Mouse (Mus musculus) G1E (cell line): ENCODE measurements around the gene Camkv. TPM values are rescaled to one million over a fixed set of nuclear protein-coding genes. Genes with fewer than 3 reads are reported as not detected.

Experiments
- ATAC-seq: 2 replicates; pipeline ENCODE4 v1.8.0; 2016; ENCODE audit warnings: mild to moderate bottlenecking; ENCODE audit not compliant: insufficient number of reproducible peaks, poor library complexity, low FRiP score, severe bottlenecking; ENCODE audit errors: extremely low read depth
- DNase-seq: peaks from one replicate; pipeline ENCODE4 v3.0.0; 2012; ENCODE audit warnings: low spot score
- H3K27me3 ChIP-seq: 2 replicates; pipeline ENCODE4 v1.6.1; 2012; ENCODE audit warnings: mild to moderate bottlenecking, low read length, inconsistent platforms; ENCODE audit not compliant: insufficient read depth
- H3K36me3 ChIP-seq: replicated peaks from 2 replicates; pipeline ENCODE3; 2012; ENCODE audit warnings: mild to moderate bottlenecking, inconsistent platforms
- H3K4me1 ChIP-seq: 2 replicates; pipeline ENCODE4 v1.6.1; 2012; ENCODE audit warnings: low read depth, low read length, inconsistent platforms, mixed read lengths; ENCODE audit not compliant: insufficient read depth
- H3K4me3 ChIP-seq: 2 replicates; pipeline ENCODE4 v1.5.1; 2012; ENCODE audit warnings: low read depth, mild to moderate bottlenecking, inconsistent platforms, low read length, moderate library complexity, mixed read lengths
- H3K9me3 ChIP-seq: replicated peaks from 2 replicates; pipeline ENCODE4 v1.6.1; 2012; ENCODE audit warnings: inconsistent platforms
- CTCF ChIP-seq: IDR thresholded peaks from 2 replicates; pipeline ENCODE4 v1.5.1; 2012; ENCODE audit warnings: low read depth, low read length, inconsistent platforms, mixed read lengths
- GATA1 ChIP-seq: IDR thresholded peaks from 2 replicates; pipeline ENCODE4 v1.6.1; 2012; ENCODE audit warnings: borderline replicate concordance, low read length, inconsistent platforms, mixed read lengths
- GATA2 ChIP-seq: IDR thresholded peaks from 2 replicates; pipeline ENCODE4 v1.6.1; 2012; ENCODE audit warnings: low read depth, low read length, inconsistent platforms, borderline replicate concordance
- POLR2AphosphoS5 ChIP-seq: IDR thresholded peaks from 2 replicates; pipeline ENCODE4 v1.6.1; 2012; ENCODE audit warnings: low read depth, low read length, inconsistent platforms; ENCODE audit not compliant: insufficient replicate concordance
- TAL1 ChIP-seq: conservative IDR thresholded peaks from 2 replicates; pipeline ENCODE4 v1.6.1; 2012; ENCODE audit warnings: low read depth, low read length, inconsistent platforms, mixed read lengths
- polyA plus RNA-seq: library from polyadenylated mRNA; stranded (reverse); fragments of >175 nt; gene quantifications from 2 replicates; pipeline ENCODE4 v1.2.3, GENCODE M21; 2012
- total RNA-seq, 2 experiments: library from RNA; stranded (forward) in 1 of 2; stranded (reverse) in 1 of 2; fragments of 200-1000 nt in 1 of 2; fragments of >200 nt in 1 of 2; fragmentation: Nextera tagmentation in 1 of 2; gene quantifications; 2 replicates each; pipeline ENCODE4 v1.2.3; 2014 to 2017

Gene Camkv
- total and polyA plus RNA-seq, 3 experiments: 0.11 TPM; not detected in 2

- no peak for TF ChIP-seq POLR2AphosphoS5
- no peak for TF ChIP-seq CTCF
- TF ChIP-seq GATA1: no peak
- TF ChIP-seq GATA2: no peak
- TF ChIP-seq TAL1: no peak
- peaks cover 17% of the 10 kb centered on the region for H3K4me1 ChIP-seq
- no peak overlapping the region for H3K4me3 ChIP-seq
- peaks cover 96% of the 10 kb centered on the region for H3K36me3 ChIP-seq
- H3K27me3 ChIP-seq: no peaks in the 10 kb centered on the region
- no peaks in the 10 kb centered on the region for H3K9me3 ChIP-seq
- no peak for ATAC-seq
- DNase-seq: no peak
Measured at GRCm38 (mm10) chr9:107957141-107957540, 21.7 kb downstream of the Camkv start.

DNA sequence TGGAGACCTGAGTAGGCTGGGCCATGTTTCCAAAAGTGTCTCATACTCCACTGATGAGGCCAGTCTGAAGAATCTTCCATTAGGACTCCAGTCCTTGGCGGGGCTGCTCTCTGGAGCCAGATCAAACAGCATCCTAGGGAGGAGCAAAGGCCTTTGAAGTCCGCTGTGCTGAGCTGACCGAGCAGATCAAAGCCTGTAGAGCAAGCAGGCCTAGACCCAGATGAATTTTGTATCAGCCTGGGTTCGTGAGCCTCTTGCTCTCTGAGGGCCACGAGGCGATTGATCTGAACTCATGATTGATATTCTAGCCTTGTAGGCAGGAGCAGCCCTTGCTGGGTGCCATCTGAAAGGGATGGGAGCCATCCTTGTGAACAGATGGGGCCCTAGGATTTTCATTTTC, 24.4 kb downstream of the Camkv start:
- ATAC-seq (no peak), DNase-seq (no peak)
- Histone ChIP-seq H3K36me3 (peaks cover 100% of the 10 kb centered on the region), H3K4me3 (no peak overlapping the region), H3K4me1 (peaks cover 14% of the 10 kb centered on the region; the same call in 1 of the 2 replicates), H3K9me3 (no peaks in the 10 kb centered on the region), H3K27me3 (no peaks in the 10 kb centered on the region)
- TF ChIP-seq GATA2 (no peak), TAL1 (no peak), GATA1 (no peak), POLR2AphosphoS5 (no peak), CTCF (no peak)

- H3K27me3 ChIP-seq: no peaks in the 10 kb centered on the region
Measured at GRCm38 (mm10) chr9:107960928-107961327, 25.5 kb downstream of the Camkv start.

GRCm38 (mm10) chr9:107961351-107961762, 25.9 kb downstream of the Camkv start:
- TF ChIP-seq POLR2AphosphoS5: no peak
- H3K36me3 ChIP-seq: peaks cover 100% of the 10 kb centered on the region
- H3K4me1 ChIP-seq: peaks cover 14% of the 10 kb centered on the region; the same call in 1 of the 2 replicates
- no peaks in the 10 kb centered on the region for H3K9me3 ChIP-seq
- no peaks in the 10 kb centered on the region for H3K27me3 ChIP-seq
- no peak for DNase-seq
- no peak for ATAC-seq
- H3K4me3 ChIP-seq: no peak overlapping the region

More at GRCm38 (mm10) chr9:107960928-107961327, 25.5 kb downstream of the Camkv start:
- DNase-seq: no peak
- Histone ChIP-seq H3K4me3 (no peak overlapping the region), H3K36me3 (peaks cover 100% of the 10 kb centered on the region), H3K4me1 (peaks cover 14% of the 10 kb centered on the region; the same call in 1 of the 2 replicates), H3K9me3 (no peaks in the 10 kb centered on the region)
- TF ChIP-seq GATA1 (no peak), POLR2AphosphoS5 (no peak), CTCF (no peak), TAL1 (no peak), GATA2 (no peak)
- no peak for ATAC-seq

GRCm38 (mm10) chr9:107961881-107962280, 26.4 kb downstream of the Camkv start:
- no peak for DNase-seq
- no peak for ATAC-seq
- H3K27me3 ChIP-seq: no peaks in the 10 kb centered on the region
- no peak overlapping the region for H3K4me3 ChIP-seq
- H3K9me3 ChIP-seq: no peaks in the 10 kb centered on the region
- TF ChIP-seq CTCF (no peak), GATA2 (no peak), TAL1 (no peak), GATA1 (no peak), POLR2AphosphoS5 (no peak)
- H3K4me1 ChIP-seq: peaks cover 14% of the 10 kb centered on the region; the same call in 1 of the 2 replicates
- peaks cover 100% of the 10 kb centered on the region for H3K36me3 ChIP-seq

DNA sequence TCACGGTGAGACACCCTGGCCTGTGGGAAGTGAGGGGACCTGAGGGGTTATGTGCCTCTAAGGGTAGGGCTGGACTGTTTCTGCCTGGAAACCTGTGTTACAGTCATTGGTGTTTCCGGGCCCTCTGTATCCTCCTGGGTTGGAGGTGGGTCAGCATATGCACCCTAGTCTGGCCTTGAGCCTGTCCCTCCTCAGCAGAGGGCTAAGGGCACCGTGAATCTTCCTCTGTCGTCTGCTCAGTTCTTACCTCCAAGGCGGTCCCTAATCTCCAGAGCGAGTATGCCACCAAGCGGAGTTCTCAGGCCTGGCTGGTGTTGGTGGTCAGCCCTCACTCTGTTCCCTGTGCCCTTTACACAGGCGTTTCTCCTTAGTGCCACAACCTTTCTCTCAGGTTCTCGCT, 27.4 kb downstream of the Camkv start:
- no peaks in the 10 kb centered on the region for H3K9me3 ChIP-seq
- H3K4me1 ChIP-seq: peaks cover 14% of the 10 kb centered on the region; the same call in 1 of the 2 replicates
- peaks cover 99% of the 10 kb centered on the region for H3K36me3 ChIP-seq
- no peak overlapping the region for H3K4me3 ChIP-seq
- H3K27me3 ChIP-seq: no peaks in the 10 kb centered on the region
- DNase-seq: no peak
- ATAC-seq: no peak
- TF ChIP-seq TAL1: no peak
- no peak for TF ChIP-seq GATA2
- no peak for TF ChIP-seq GATA1

- Histone ChIP-seq H3K36me3 (peaks cover 99% of the 10 kb centered on the region), H3K27me3 (no peaks in the 10 kb centered on the region), H3K4me1 (peaks cover 14% of the 10 kb centered on the region; the same call in 1 of the 2 replicates), H3K9me3 (no peaks in the 10 kb centered on the region), H3K4me3 (no peak overlapping the region)
- TF ChIP-seq TAL1 (no peak), CTCF (peak; percentile 92)
- DNase-seq: peak; percentile 74
- ATAC-seq: 0 out of 2 replicates have a peak, but pooled peaks have one; percentile 8
Measured at GRCm38 (mm10) chr9:107963700-107964099, 28.2 kb downstream of the Camkv start.
